Mouse (Mus musculus) regulatory T cell (primary cell): ENCODE measurements around the gene Egf.

ENCODE experiments used
- in situ Hi-C: fragments of 300-600 bp; cut with MboI, MseI; formaldehyde crosslinking; loops from one replicate; pipeline ENCODE4 v1.15.1; 2025; ENCODE audit warnings: high pct_unique_total_duplicates

Gene Egf

GRCm38 (mm10) chr3:129723311-129723710 lies 31.8 kb downstream of the Egf start:
- in situ Hi-C loops, result no loop called here

- in situ Hi-C loops, result no loop called here
Measured at GRCm38 (mm10) chr3:129714542-129715145, 40.5 kb downstream of the Egf start.

GRCm38 (mm10) chr3:129708157-129708556 lies 47.0 kb downstream of the Egf start:
- in situ Hi-C loops, result no loop called here

- in situ Hi-C loops, result no loop called here
Measured at GRCm38 (mm10) chr3:129698882-129699281, 56.2 kb downstream of the Egf start.

- in situ Hi-C loops, result no loop called here
Measured at GRCm38 (mm10) chr3:129698365-129698764, 56.8 kb downstream of the Egf start.

GRCm38 (mm10) chr3:129697691-129698090 lies 57.4 kb downstream of the Egf start:
- in situ Hi-C loops, result no loop called here

- in situ Hi-C loops, result no loop called here
Measured at GRCm38 (mm10) chr3:129695943-129696342, 59.2 kb downstream of the Egf start.

GRCm38 (mm10) chr3:129693581-129693980 lies 61.5 kb downstream of the Egf start:
- in situ Hi-C loops, result no loop called here

- in situ Hi-C loops, result no loop called here
Measured at GRCm38 (mm10) chr3:129692816-129693215, 62.3 kb downstream of the Egf start.

GRCm38 (mm10) chr3:129687429-129687828 lies 67.7 kb downstream of the Egf start:
- in situ Hi-C loops, result loop anchor here (5.0 kb wide), 1 partner anchor 170 kb away; no protein-coding TSS in a partner anchor

- in situ Hi-C loops, result loop anchor here (5.0 kb wide), 1 partner anchor 170 kb away; no protein-coding TSS in a partner anchor
Measured at GRCm38 (mm10) chr3:129686698-129687333, 68.3 kb downstream of the Egf start.

- in situ Hi-C loops, result loop anchor here (5.0 kb wide), 1 partner anchor 169 kb away; no protein-coding TSS in a partner anchor
Measured at GRCm38 (mm10) chr3:129686196-129686595, 68.9 kb downstream of the Egf start.

- in situ Hi-C loops, result loop anchor here (5.0 kb wide), 2 partner anchors 261 to 381 kb away; no protein-coding TSS in a partner anchor
Measured at GRCm38 (mm10) chr3:129683060-129683679, 71.9 kb downstream of the Egf start.

- in situ Hi-C loops, result loop anchor here (5.0 kb wide), 2 partner anchors 260 to 380 kb away; no protein-coding TSS in a partner anchor
Measured at GRCm38 (mm10) chr3:129682389-129682788, 72.7 kb downstream of the Egf start.

GRCm38 (mm10) chr3:129681841-129682240 lies 73.3 kb downstream of the Egf start:
- in situ Hi-C loops, result loop anchor here (5.0 kb wide), 2 partner anchors 260 to 380 kb away; no protein-coding TSS in a partner anchor

- in situ Hi-C loops, result loop anchor here (5.0 kb wide), 2 partner anchors 258 to 378 kb away; no protein-coding TSS in a partner anchor
Measured at GRCm38 (mm10) chr3:129680258-129680657, 74.9 kb downstream of the Egf start.

GRCm38 (mm10) chr3:129675923-129676322 lies 79.2 kb downstream of the Egf start:
- in situ Hi-C loops, result no loop called here

- in situ Hi-C loops, result no loop called here
Measured at GRCm38 (mm10) chr3:129663906-129664305, 91.2 kb downstream of the Egf start.

- in situ Hi-C loops, result no loop called here
Measured at GRCm38 (mm10) chr3:129658776-129659175, 96.3 kb downstream of the Egf start.

- in situ Hi-C loops, result no loop called here
Measured at GRCm38 (mm10) chr3:129657775-129658174, 97.3 kb downstream of the Egf start.

GRCm38 (mm10) chr3:129657222-129657621 lies 97.9 kb downstream of the Egf start:
- in situ Hi-C loops, result no loop called here

GRCm38 (mm10) chr3:129656540-129656939 lies 98.6 kb downstream of the Egf start:
- in situ Hi-C loops, result no loop called here
